Mouse (Mus musculus) layer of hippocampus, adult 11-12 months (tissue): Measurements from ENCODE around the gene Ehmt1.
A peak's percentile ranks its signal among the peaks of the same experiment; 100 is the strongest.
"Not testable (repeated sequence)": the region's sequence is repeated elsewhere in the genome, so short reads cannot be mapped to it uniquely, and the experiment has no call there.

Source experiments
- DNase-seq: peaks from one replicate; pipeline ENCODE4 v3.0.0; 2022; ENCODE audit warnings: low spot score

Gene Ehmt1

DNA sequence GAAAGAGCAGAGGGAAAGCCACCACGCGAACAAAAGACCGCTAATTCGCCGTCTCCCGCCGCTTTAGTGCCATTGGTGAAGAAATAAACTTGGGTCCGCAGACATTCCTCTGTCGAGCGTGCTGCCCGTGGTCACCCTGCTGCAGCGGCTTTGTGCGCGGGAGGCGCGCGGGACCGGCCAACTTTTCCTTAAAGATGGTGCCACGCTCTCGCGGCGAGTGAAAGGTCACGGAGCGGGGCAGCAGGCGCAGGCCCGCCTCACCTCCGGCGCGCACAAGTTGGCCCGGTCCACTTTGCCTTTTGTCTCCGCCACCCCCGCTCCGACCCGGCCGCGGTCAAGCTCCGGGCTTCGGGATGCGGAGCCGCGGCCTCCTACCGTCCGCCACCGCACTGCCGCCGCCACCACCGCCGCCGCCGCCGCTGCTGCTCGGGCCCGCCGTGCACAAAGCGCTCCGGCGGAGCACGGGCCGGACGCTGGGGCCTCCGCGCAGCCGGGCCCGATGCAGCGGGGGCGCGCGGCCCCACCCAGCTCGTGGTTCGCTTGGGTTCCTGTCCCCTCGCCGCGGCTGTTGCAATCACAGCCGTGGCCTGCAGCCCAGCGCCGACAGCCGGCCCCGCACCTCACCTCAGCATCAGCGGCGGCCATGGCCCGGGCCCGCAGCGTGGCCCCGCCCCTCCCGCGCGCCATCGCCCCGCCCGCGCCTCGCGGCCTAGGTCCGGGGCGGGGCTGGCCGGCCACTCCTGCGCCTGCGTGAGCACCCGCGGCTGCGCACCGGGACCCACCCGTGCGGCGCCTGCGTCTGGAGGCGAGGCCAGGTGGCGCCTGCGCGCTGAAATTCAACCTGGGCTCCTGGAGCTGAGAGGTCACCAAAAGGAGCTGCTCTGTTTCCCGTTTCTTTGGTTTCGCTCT, at the start of gene Ehmt1:
Gene Ehmt1, minus strand, starts transcription at position 685 of the 909 bp plus-strand sequence.
- DNase-seq = peak; percentile 94

DNA sequence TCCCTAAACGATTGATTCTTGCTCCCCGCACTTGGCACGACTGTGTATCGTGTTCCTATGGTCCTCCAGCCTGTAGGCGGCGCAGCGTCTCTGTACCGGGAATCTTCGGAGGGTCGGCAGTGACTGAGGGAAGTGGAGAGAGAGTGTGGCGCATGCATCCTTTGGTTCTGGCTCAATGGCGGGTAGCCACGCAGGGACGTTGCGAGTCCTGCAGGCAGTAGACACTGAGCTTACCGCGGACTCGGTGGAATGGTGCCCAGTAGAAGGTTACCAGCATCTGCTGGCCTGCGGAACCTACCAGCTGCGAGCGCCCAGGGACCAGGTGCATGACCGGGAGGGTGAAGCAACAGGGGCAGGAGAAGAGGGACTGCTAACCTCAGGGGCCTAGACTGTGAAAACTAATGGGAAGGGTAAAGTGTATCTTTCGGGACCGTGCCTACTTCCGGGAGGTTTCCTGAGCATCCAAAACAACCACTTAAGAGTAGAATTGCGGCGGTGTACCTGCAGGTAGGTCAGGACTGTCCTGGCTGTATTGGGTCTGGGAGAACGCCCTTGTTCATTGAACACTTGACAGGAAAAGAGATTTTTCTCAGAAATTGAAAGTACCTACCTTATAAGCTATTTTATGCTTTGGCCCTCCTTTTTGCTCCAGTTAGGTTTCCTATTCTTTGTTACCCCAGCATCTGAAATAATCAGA, 43.0 kb upstream of the Ehmt1 start, which contains the start of gene Dph7:
Gene Dph7, plus strand, starts transcription at position 97 of the 697 bp plus-strand sequence.
- peak; percentile 89 for DNase-seq

DNA sequence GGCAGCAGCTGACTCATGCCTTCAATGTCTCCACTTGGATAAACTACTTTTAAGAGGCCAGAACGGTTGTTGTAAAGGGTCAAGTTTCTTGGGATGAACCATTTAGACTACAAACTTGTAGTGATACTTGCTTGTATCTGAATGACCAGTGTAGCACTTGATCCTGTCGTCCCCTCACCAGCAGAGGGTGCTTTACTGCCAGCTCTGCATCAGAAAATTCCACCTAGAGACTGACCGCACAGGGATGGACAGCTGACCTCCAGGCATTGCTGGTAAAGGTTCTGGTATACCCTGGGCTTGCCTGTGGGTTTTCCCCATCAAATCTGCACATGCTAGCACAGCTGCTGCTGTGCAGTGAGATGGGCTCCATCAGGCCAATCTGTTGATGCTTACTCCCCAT, 41.5 kb upstream of the Ehmt1 start:
- DNase-seq = no peak

DNA sequence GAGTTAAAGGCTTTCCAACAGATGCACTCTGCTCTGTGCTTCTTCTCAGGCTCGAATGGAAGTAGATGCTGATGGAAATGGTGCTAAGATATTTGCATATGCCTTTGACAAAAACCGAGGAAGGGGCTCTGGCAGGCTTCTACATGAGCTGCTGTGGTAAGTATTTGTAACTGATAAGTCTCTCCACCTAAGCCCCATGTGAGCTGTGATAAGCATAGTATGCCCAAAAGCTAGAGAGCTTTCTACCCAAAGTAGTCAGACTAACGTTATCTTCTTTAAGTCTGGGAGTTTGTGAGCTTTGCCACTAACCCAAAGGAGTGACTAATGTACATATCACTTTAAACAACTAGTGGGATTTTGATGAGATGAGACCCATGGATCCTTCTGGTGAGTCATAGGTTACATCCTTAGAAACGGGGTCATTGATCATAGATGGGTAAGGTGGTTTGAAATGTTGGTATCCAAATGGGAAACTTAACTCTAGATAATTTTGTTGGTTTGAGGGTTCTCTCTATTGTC, 33.2 kb upstream of the Ehmt1 start:
- DNase-seq = no peak

DNA sequence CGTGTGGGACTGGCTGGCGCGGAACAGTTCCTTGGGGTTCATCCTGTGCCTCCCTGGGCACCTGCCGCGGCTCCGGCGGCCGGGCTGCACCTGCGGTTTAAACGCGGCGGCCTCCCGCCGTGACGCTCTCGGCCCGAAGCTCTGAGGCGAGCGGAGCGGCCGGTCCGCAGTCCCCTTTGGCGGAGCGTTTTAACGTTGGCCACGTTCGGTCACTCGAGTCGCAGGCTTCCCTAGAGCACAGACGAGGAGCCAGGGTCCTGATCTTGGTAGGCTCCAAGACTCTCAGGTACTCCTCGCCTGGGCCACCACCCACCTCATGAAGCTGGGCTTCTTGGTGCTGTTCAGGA, 30.7 kb upstream of the Ehmt1 start:
- DNase-seq = no peak

DNA sequence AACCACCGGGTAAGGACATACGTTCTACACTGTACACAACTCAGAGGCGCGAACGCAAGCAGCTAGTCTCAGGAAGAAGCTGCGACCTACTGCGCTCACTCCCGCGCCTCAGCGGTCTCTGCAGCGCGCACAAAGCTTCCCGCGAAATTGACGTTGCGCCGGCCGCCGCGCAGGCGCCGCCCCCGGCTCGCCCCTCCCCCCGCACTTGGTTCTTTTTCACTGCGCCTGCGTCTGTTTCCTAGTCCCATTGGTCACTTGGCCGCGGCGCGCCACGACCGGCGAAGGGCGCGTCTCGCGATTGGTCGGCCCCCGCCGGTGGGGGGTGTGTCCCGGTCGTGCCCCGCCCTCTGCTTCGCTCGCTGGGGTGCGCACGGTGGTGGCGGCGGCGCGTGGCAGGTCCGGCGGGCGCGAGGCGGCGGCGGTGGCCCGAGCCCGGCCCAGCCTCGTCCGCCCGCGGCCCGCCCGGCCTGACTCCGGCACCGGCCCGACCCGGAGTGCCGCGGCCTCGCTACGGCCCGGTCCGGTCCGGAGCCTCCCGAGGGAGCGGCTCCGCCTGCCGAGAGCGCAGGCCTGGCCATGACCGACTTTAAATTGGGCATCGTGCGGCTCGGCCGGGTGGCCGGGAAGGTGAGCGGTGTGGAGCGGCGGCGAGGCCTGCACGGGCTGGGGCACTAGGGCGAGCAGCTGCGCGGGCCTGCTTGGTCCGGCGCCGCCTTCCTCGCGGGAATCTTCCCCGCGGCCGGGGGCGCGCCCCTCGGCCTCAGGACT, 30.2 kb upstream of the Ehmt1 start, which contains the start of gene Zmynd19:
Gene Zmynd19, plus strand, starts transcription at position 372 of the 768 bp plus-strand sequence.
- peak; percentile 97 for DNase-seq

DNA sequence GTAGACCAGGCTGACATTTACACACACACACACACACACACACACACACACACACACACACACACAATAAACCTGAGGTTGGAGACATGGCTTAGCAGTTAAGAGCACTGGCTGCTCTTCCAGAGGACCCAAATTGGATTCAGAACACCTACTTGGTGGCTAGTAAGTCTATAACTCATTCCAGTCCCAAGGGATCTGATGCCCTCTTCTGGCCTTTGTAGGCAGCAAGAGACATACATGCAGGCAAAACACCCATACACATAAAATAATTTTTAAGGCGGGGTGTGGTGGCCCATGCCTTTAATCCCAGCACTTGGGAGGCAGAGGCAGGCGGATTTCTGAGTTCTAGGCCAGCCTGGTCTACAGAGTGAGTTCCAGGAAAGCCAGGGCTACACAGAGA, 24.9 kb upstream of the Ehmt1 start:
- DNase-seq = not testable (repeated sequence)

DNA sequence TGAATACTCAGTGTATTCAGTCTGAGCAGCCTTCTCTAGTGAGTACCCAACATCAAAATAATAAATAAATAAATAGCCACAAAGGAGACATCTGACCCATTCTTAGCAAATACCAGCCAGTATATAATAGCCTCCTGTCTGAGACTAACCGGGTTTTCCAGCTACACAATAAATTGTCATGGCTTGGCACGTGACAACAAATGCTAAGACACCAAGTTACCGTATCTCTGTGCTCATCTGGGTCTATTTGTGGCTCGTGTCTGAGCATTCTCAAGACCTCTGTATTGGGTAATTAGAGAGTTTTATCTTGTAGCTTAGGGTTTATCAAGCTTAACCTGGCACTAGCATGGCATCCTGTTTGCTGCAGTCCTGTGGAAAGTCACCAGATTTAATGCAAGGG, 22.7 kb upstream of the Ehmt1 start:
- no peak for DNase-seq

DNA sequence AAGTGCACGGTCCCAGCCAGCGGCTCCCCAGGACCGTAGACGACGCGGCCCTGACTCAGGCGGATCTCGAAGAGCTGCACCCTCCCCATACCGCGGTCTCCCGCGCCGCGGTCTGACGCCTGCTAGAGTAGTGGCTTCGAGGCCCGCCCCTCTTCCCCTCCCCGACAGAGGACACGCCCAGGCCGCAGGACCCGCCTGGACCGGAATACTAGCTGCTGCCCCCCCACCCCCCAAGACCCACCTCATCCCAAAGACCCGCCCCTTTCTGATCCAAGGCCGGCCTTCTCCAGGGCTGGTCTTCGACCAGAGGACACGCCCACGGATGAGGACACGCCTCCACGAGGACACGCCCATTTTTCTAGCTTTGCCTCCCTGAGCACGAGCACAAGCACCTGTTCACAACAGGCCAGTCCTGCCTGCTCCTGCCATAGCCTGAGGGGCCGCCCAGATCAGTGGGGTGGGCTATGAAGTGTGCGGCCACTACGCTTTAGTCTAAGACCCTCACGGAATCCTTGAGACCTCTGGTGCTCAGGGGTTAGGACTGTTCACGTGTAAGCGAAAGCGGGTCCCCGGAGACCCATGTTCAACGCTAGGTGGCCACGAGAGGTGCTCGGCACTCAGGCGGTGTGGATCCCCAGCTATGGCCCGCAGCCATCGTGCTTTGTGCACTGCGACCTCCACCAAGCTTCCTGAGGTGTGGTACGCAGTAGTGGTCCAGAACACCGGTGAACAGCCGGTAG, 15.8 kb upstream of the Ehmt1 start, which contains the start of gene Arrdc1:
Gene Arrdc1, minus strand, starts transcription at position 196 of the 740 bp plus-strand sequence.
- peak; percentile 89 for DNase-seq

DNA sequence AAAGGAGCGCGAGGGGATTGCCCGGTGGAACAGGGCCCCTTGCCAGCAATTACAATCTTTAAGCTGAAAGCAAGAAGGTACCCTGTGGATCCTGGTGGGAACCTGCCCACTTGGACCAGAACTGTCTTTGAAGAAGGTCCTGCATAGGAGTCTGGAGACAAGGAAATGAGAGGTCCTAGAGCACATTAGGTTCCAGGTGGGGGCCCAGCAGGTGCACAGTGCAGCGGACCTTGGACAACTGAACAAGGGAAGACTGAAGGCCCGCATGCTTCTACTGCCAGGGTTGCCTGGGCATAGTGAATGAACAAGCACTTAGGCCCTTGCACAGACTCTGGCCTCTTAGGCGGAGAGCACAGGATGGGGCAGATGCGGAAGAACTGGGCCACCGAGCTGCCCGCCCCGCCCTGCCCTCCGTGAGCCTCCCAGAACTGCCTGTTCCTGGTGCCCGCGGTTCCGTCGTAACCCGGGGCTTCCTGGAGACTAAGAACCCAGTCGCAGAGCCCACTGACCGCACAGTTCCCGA, 15.1 kb upstream of the Ehmt1 start:
- DNase-seq = no peak

DNA sequence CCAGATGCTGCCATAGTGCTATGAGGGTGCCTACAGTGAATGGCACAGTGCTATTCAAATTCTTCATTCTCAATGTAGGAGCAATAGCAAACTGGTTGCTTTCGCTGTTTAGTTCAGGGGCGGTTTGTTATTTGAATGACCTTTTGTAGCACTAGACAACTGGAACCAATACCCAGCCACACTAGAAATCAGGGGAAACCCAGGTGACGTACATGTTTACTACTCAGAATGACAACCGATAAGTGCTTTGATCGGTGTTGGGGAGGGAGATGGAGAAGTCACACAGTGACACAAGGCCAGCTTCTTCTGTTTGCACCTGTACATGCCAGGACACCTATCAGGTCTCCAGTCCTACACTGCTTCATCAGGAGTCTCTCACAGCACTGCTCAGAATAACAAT, 10.2 kb upstream of the Ehmt1 start:
- DNase-seq = no peak

DNA sequence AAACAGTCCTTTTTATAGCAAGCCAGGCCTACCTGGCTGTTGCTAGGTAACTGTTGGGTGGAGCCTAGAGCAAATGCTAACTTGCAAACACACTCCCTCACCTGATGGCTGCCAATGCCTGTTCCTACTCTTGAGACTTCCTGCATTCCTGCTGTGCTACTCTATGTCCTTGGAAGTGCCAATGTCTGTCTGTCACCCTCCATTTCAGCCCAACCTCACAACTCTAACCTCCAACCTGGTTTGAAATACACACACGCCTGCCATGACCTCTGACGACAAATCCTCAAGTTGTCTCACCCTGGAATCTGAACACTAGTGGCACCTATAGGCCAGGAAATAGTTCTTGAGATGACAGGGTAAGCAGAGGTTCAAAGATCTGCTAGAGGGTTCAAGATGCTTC, 9.7 kb upstream of the Ehmt1 start:
- DNase-seq = no peak

DNA sequence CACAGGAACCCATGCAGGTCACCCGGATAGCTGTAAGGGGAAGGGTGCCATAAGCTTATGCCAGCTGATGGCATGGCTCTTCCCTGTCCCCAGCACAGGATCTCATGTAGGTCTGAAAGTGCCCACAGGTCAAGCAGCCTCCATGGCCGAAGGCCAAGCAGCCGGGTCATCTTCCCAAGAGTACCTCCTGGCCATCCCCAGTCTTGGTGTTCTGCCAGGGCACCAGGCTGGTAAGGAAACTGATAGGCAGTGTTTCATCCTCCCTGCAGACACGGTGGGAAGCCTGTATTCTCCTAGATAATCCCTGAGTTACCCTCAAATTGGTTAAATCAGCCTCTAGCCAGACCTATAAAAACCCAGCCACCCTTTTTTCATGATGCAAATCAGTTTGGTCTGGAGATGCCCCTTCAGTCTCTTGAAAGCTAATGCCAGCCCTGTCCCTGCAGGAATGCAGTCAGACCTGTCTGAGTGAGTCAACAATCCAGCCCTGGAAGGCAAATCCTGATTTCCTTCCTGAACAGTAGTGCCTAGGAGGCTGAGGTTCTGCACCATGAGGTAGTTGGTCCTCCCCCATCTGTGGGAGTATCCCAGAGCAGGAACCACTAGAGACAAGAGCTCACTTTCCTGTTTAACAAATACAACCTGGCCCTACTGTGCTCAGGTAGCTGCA, 8.5 kb upstream of the Ehmt1 start:
- no peak for DNase-seq

DNA sequence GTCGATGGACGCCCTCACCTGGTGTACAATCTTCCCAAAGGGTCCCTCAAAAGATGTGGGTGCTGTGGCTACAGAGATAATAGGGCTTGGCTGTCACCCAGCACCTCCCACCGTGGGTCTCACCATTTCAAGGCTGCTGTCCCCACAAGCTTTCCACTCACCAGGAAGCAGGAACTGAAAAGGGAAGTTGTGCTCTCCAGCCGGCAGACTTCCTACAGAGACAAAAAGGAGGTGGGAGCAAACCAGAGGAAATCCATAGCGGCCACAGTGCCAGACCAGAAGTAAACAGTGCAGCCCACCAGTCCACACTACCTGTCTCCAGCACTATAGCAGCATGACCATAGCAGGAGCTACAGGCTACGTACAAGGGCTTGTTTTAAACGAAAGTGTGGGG, 7.5 kb upstream of the Ehmt1 start:
- DNase-seq = no peak

DNA sequence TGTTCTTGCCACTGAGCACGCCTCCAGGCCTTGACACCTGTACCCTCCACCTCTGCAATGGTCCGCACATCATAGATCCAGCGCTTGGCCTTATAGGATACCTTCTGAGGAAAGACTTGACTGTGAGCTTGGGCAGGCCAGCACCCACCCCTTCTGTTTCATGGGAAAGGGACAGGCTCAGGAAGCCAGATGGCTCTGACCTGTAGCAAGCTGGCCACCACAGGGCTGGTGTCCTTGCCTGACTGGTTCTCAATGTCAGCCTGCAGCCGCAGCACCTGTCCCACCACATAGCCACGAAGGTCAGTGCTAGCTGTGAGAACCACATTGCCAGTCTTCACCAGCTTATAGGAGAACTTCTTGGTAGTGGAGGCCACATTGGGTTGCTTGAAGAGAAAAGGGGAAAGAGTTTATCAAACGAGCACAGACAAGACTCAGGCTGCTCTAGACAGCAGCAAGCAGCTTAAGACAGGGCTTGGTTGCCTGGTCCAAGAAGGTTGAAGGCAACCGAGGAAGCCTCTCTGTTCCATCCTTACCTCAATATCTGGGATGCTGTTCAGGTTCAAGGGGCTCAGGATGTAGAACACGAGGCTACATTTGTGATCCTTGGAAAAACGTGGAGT, 7.0 kb upstream of the Ehmt1 start:
- DNase-seq = no peak

DNA sequence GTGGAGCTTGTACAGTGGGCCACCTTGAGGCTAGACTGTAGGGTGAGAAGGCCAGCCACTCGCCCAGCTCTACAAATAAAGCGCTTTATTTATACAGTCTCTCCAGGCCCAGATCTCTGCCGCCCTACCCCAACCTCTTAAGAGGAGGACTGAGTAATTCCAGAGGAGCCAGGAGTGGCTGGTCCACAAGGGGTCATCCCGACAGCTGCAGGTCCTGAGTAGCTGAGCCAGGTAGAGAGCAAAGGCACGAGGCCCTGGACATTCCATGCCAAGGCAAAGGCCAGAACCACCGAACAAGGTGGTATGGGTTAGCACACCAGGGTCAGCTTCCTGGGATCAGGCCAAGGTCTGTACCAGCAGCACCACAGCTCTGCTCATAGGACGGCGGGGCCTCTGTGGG, 5.9 kb upstream of the Ehmt1 start:
- DNase-seq = no peak

DNA sequence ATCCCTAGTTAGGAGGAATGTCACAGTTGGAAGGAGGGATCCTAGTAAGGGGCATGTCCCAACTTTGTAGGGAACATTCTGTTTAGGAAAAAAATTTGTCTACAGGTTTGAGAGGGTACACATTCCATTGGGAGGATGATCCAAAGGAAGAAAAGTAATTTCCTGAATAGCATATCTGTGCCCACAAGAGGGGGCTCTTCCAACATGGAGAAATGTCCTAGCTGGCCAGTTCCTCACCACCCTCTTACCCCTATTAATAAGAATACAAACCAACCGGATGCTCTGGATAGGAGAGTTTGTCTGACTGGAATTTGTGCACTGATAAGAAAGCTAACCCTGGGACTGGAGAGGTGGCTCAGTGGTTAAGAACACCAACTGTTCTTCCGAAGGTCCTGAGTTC, 4.1 kb upstream of the Ehmt1 start:
- DNase-seq = no peak

DNA sequence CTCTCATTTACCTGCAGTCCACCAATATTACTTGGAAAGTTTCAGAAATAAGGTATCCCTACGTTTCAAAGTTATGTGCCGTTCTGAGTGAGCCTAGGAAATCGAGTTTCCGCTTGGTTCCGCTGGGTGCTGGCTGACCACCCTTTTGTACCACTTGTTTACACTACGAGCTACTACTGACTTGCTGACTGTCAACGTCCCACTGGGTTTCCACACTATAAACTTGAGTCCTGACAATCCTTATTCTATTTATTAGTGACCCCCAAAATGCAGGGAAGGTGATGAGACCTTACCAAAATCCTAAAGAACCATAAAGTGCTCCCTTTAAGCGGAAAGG, 393 bp upstream of the Ehmt1 start:
- no peak for DNase-seq

DNA sequence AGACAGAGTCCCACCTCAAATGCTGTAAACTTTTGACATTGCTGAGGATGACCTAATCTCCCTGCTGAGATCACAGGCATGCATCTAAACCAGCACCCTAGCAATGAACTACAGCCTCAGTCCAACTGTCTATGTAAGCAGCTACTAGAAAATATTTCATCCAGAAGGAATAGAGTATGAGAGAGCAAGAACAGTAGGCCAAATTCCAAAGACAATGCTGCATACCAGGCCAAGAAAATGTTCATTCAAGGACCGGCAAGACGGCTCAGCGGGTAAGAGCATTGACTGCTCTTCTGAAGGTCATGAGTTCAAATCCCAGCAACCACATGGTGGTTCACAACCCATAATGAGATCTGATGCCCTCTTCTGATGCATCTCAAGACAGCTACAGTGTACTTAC, 4.7 kb downstream of the Ehmt1 start:
- DNase-seq = no peak

DNA sequence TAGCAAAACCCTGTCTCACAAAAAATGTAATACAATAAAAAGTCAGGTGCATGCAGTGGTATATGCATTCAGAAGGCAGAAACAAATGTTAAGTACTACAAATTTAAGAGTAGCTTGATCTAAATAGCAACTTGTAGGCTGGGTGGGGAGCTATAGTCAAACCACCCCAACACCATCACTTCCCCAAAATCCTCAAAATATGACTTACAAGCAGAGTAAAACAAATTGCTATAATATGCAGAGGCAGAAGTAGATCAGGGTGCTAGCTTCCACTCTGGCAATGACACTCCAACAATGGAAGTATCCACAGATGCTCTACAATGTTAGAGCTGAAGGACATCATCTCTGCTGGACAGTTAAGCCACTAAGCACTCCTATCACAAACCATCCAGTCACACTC, 6.8 kb downstream of the Ehmt1 start:
- no peak for DNase-seq
